Mouse (Mus musculus): ENCODE measurements around the gene Plcd4. TPM values are rescaled to one million over a fixed set of nuclear protein-coding genes. Genes with fewer than 3 reads are reported as not detected.
A peak's percentile ranks its signal among the peaks of the same experiment; 100 is the strongest.
"Not testable (repeated sequence)": the region's sequence is repeated elsewhere in the genome, so short reads cannot be mapped to it uniquely, and the experiment has no call there.

Plcd4 gene
- polyA plus RNA-seq (2016; fragmentation: Nextera tagmentation; extraction: Ambion mirVana), result 0.08 and 0.95 TPM in 2 replicates

GRCm38 (mm10) chr1:74542451-74542961 is at the start of gene Plcd4:
Gene Plcd4, plus strand, starts transcription at chr1:74542888.
- Histone ChIP-seq H3K4me1 (peaks cover 10% of the 10 kb centered on the region), H3K9me3 (replicated peaks) (no peaks in the 10 kb centered on the region), H3K36me3 (no peaks in the 10 kb centered on the region), H3K27me3 (ENCODE audit: low read depth, poor library complexity, severe bottlenecking) (no peaks in the 10 kb centered on the region), H3K4me3 (no peak within 1 kb of the TSS), H3K27ac (no peak within 1 kb of the TSS)
- 10% methylated on average over 6 of the region's 6 CpGs for WGBS
- DNase-seq (ENCODE audit: low spot score), result no peak

- Histone ChIP-seq H3K36me3 (peaks cover 50% of the 10 kb centered on the region), H3K27ac (no peak overlapping the region), H3K9me3 (replicated peaks) (no peaks in the 10 kb centered on the region), H3K4me3 (no peak overlapping the region), H3K27me3 (ENCODE audit: low read depth, poor library complexity, severe bottlenecking) (no peaks in the 10 kb centered on the region), H3K4me1 (peaks cover 10% of the 10 kb centered on the region)
- no peak for DNase-seq (ENCODE audit: low spot score)
- 95% methylated on average over 1 of the region's 1 CpGs for WGBS
Measured at GRCm38 (mm10) chr1:74501106-74501505, 41.6 kb upstream of the Plcd4 start.

GRCm38 (mm10) chr1:74505393-74505720 is 37.3 kb upstream of the Plcd4 start:
- H3K9me3 ChIP-seq (replicated peaks), result no peaks in the 10 kb centered on the region
- peaks cover 20% of the 10 kb centered on the region for H3K4me1 ChIP-seq
- DNase-seq (ENCODE audit: low spot score), result no peak
- H3K27ac ChIP-seq, result peak overlapping the region; percentile 96
- peaks cover 47% of the 10 kb centered on the region for H3K36me3 ChIP-seq
- under 1% methylated on average over 22 of the region's 22 CpGs for WGBS
- H3K27me3 ChIP-seq (ENCODE audit: low read depth, poor library complexity, severe bottlenecking), result no peaks in the 10 kb centered on the region
- peak overlapping the region; percentile 82 for H3K4me3 ChIP-seq

DNA sequence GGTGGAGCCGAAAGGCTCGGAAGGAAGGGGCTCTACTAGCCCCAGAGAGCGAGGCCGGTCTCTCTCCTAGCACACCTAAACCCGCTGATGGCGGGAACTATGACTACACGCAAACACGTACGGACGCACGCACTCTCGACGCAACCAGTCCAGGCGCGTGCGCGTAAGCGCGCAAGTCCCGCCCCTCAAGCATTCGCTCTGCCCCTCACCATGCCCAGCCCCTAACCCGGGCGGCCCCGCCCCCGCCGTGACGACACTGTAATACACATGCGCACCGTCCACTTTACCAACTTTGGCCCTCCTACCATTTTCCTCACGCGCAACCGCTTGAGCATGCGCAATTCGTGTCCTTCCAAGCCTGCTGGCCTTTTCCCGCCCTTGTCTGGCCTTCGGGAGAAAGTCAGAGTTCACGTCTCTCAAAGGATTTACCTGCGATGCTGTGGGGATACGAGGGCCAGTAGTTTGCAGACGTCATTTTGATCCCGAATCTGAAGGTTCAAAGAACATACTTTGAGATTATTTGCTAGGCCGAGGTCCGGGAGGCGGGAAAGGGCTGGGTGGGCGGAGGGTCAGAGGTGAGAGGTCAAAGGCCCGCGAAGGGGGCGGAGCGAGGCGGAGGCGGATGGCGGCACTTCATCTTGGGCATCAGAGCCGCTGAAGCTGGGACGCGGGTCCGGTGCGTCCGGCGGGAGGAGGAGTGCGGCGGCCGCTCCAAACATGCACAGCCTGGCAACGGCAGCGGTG is 36.8 kb upstream of the Plcd4 start, which contains the start of gene Cnot9:
TSS of gene Cnot9 (plus strand) at position 338 of the 744 bp plus-strand sequence.
- DNase-seq (ENCODE audit: low spot score), result peak; percentile 100
- Histone ChIP-seq H3K27ac (peak within 1 kb of the TSS; percentile 96), H3K9me3 (replicated peaks) (no peaks in the 10 kb centered on the region), H3K4me1 (peaks cover 20% of the 10 kb centered on the region), H3K36me3 (peaks cover 50% of the 10 kb centered on the region), H3K4me3 (peak within 1 kb of the TSS; percentile 82), H3K27me3 (ENCODE audit: low read depth, poor library complexity, severe bottlenecking) (no peaks in the 10 kb centered on the region)
- under 1% methylated on average over 64 of the region's 64 CpGs for WGBS

- H3K36me3 ChIP-seq, result peaks cover 54% of the 10 kb centered on the region
- H3K27me3 ChIP-seq (ENCODE audit: low read depth, poor library complexity, severe bottlenecking), result no peaks in the 10 kb centered on the region
- DNase-seq (ENCODE audit: low spot score), result peak; percentile 90
- peaks cover 20% of the 10 kb centered on the region for H3K4me1 ChIP-seq
- no peaks in the 10 kb centered on the region for H3K9me3 ChIP-seq (replicated peaks)
- H3K27ac ChIP-seq, result peak overlapping the region; percentile 96
- peak overlapping the region; percentile 82 for H3K4me3 ChIP-seq
- under 1% methylated on average over 34 of the region's 34 CpGs for WGBS
Measured at GRCm38 (mm10) chr1:74506471-74506881, 36.2 kb upstream of the Plcd4 start.

GRCm38 (mm10) chr1:74507780-74508179 is 34.9 kb upstream of the Plcd4 start:
- WGBS, result 94% methylated on average over 2 of the region's 2 CpGs
- H3K36me3 ChIP-seq, result peaks cover 56% of the 10 kb centered on the region
- DNase-seq (ENCODE audit: low spot score), result no peak
- H3K27me3 ChIP-seq (ENCODE audit: low read depth, poor library complexity, severe bottlenecking), result no peaks in the 10 kb centered on the region
- H3K4me1 ChIP-seq, result peaks cover 20% of the 10 kb centered on the region
- H3K27ac ChIP-seq, result peak overlapping the region; percentile 96; the same call in 1 of the 2 replicates
- H3K9me3 ChIP-seq (replicated peaks), result no peaks in the 10 kb centered on the region
- H3K4me3 ChIP-seq, result peak overlapping the region; percentile 82

DNA sequence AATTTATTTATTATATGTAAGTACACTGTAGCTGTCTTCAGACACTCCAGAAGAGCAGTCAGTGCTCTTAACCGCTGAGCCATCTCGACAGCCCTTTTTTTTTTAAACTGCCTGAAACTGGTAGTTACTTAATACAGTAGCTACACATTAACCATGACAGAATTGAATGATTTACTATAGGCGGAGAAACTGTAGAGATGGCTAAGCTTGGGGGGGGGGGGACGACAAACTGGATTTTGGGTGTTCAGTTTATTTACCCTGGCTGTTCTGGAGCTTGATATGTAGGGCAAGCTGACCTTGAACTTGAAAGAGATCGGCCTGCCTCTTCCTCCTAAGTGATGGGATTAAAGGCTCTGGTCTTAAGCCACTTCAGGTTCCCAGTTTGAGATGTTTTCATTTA is 31.4 kb upstream of the Plcd4 start:
- Histone ChIP-seq H3K27ac (no peak overlapping the region), H3K9me3 (replicated peaks) (no peaks in the 10 kb centered on the region), H3K27me3 (ENCODE audit: low read depth, poor library complexity, severe bottlenecking) (no peaks in the 10 kb centered on the region), H3K36me3 (peaks cover 85% of the 10 kb centered on the region), H3K4me1 (peaks cover 10% of the 10 kb centered on the region), H3K4me3 (no peak overlapping the region)
- no peak for DNase-seq (ENCODE audit: low spot score)
- 94% methylated on average over 5 of the region's 5 CpGs for WGBS

DNA sequence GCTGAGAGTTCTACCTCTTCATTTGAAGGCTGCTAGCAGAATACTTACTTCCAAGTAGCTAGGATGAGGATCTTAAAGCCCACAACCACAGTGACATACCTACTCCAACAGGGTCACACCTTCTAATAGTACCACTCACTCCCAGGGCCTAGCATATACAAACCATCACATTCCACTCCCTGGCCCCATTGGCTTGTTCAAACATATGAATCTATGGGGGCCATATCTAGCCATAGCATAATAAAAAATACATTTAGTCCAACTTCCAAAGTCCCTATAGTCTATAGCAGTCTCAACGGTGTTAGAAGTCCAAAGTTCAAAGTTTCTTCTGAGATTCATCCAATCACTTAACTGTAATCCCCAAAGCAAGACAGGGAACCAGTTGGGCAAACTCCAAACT is 29.7 kb upstream of the Plcd4 start:
- H3K4me1 ChIP-seq; H3K27ac ChIP-seq; DNase-seq (ENCODE audit: low spot score); H3K9me3 ChIP-seq (replicated peaks); H3K27me3 ChIP-seq (ENCODE audit: low read depth, poor library complexity, severe bottlenecking); H3K4me3 ChIP-seq: not testable (repeated sequence)
- WGBS, result 92% methylated on average over 1 of the region's 1 CpGs
- peaks cover 92% of the 10 kb centered on the region for H3K36me3 ChIP-seq

GRCm38 (mm10) chr1:74519875-74520274 is 22.8 kb upstream of the Plcd4 start:
- DNase-seq (ENCODE audit: low spot score), result no peak
- Histone ChIP-seq H3K36me3 (peaks cover 96% of the 10 kb centered on the region), H3K27me3 (ENCODE audit: low read depth, poor library complexity, severe bottlenecking) (no peaks in the 10 kb centered on the region), H3K4me1 (no peaks in the 10 kb centered on the region), H3K27ac (no peak overlapping the region), H3K9me3 (replicated peaks) (no peaks in the 10 kb centered on the region), H3K4me3 (no peak overlapping the region)

GRCm38 (mm10) chr1:74524746-74525145 is 17.9 kb upstream of the Plcd4 start:
- WGBS, result 91% methylated on average over 4 of the region's 4 CpGs
- H3K36me3 ChIP-seq, result peaks cover 100% of the 10 kb centered on the region

DNA sequence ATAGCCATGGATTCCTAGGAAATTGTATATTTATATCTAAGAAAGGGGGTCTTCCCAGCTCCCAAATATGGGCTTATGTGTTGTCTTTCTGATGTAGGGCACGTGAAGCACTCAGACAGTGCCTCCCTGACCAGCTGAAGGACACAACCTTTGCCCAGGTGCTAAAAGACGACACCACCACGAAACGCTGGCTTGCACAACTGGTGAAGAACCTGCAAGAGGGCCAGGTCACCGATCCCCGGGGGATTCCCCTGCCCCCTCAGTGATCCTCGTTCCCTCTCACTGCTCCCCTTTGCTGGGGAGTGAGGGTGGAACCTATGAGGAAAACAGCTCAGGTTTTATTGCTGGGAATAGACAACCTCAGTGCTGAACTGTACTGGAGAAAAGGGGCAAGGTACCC is 14.1 kb upstream of the Plcd4 start:
- Histone ChIP-seq H3K36me3 (peaks cover 95% of the 10 kb centered on the region), H3K27me3 (ENCODE audit: low read depth, poor library complexity, severe bottlenecking) (no peaks in the 10 kb centered on the region), H3K4me3 (no peak overlapping the region)

More at GRCm38 (mm10) chr1:74524746-74525145, 17.9 kb upstream of the Plcd4 start:
- Histone ChIP-seq H3K4me3 (no peak overlapping the region), H3K4me1 (no peaks in the 10 kb centered on the region), H3K9me3 (replicated peaks) (no peaks in the 10 kb centered on the region), H3K27me3 (ENCODE audit: low read depth, poor library complexity, severe bottlenecking) (no peaks in the 10 kb centered on the region), H3K27ac (no peak overlapping the region)
- no peak for DNase-seq (ENCODE audit: low spot score)

GRCm38 (mm10) chr1:74538650-74539049 is 4.0 kb upstream of the Plcd4 start:
- H3K36me3 ChIP-seq, result no peaks in the 10 kb centered on the region
- no peak for DNase-seq (ENCODE audit: low spot score)
- no peaks in the 10 kb centered on the region for H3K27me3 ChIP-seq (ENCODE audit: low read depth, poor library complexity, severe bottlenecking)
- no peaks in the 10 kb centered on the region for H3K9me3 ChIP-seq (replicated peaks)
- no peak overlapping the region for H3K4me3 ChIP-seq
- H3K4me1 ChIP-seq, result peaks cover 10% of the 10 kb centered on the region
- H3K27ac ChIP-seq, result no peak overlapping the region

More for the DNA sequence above, 14.1 kb upstream of the Plcd4 start:
- WGBS, result 97% methylated on average over 7 of the region's 7 CpGs
- no peak for DNase-seq (ENCODE audit: low spot score)
- H3K9me3 ChIP-seq (replicated peaks), result no peaks in the 10 kb centered on the region
- H3K4me1 ChIP-seq, result no peaks in the 10 kb centered on the region
- no peak overlapping the region for H3K27ac ChIP-seq

DNA sequence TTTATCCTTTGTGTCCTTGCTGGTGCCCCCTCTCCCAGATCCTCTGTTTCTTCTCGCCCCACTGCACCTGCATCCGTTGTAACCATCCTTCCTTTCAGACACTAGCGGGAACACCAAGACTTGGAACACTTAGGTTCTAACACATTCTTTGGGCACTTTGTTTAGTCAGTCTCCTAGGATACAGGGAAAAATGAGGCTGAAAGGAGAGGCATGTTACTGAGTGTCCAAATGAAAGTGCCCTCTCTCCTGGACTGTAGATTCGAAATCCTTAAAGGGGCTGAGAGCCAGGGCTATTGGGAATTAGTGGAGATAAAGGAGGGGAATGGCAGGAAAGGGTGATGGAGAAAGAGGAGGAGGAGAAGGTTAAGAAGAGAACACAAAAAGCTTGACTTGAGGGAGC is 1.5 kb downstream of the Plcd4 start, which contains the start of gene Usp37:
TSS of gene Usp37 (minus strand) at position 101 of the 400 bp plus-strand sequence.
- no peak within 1 kb of the TSS for H3K27ac ChIP-seq

More for the DNA sequence above, 1.5 kb downstream of the Plcd4 start, which contains the start of gene Usp37:
- WGBS, result 89% methylated on average over 4 of the region's 4 CpGs
- H3K4me3 ChIP-seq, result no peak within 1 kb of the TSS
- no peaks in the 10 kb centered on the region for H3K9me3 ChIP-seq (replicated peaks)
- no peaks in the 10 kb centered on the region for H3K27me3 ChIP-seq (ENCODE audit: low read depth, poor library complexity, severe bottlenecking)
- no peaks in the 10 kb centered on the region for H3K36me3 ChIP-seq
- DNase-seq (ENCODE audit: low spot score), result no peak
- H3K4me1 ChIP-seq, result peaks cover 8% of the 10 kb centered on the region
